ENCODE assay signal across 14 mouse cellular contexts in the genomic region with DNA sequence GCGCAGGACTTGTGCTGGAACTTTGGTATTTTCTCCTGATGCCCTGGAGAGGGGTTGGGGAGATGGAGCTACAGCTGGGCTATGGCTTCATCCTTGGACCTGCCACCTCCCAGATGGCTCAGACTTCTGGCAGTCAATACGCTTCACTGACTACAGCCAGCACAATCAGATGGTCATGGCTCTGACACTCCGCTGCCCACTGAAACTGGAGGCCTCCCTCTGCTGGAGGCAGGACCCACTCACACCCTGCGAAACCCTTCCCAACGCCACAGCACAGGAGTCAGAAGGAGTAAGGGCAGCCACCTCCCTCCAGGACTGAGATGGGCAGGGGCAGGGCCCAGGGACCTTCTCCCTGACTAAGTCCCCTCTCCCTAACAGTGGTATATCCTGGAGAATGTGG. TPM values are rescaled to one million over a fixed set of nuclear protein-coding genes. Genes with fewer than 3 reads are reported as not detected.
DNase-seq lines count a peak whose midpoint lies in the region; ATAC-seq and TF ChIP-seq lines count a peak whose summit lies in the region.
"Had no signal": no experiment of that assay in that cellular context is flagged by ENCODE, and none has a peak within 500 bp of the region (broad histone marks: within the 10 kb centered on the region; RNA-seq: fewer than 3 reads in every experiment).

No protein-coding gene starts in this region.

- TF ChIP-seq EP300 in heart, adult 2 months (IDR thresholded peaks at IDR 0.05; ENCODE audit: insufficient read depth, low read depth, low read length) = no peak
- no peak for TF ChIP-seq EP300 in liver, embryonic 14.5 days (IDR thresholded peaks at IDR 0.05; ENCODE audit: low read depth)

- H3K9ac ChIP-seq in heart, adult 2 months (ENCODE audit: low read depth, low read length) = no peak overlapping the region
- no peak overlapping the region for H3K9ac ChIP-seq in liver, embryonic 14.5 days (replicated peaks)
- no peak overlapping the region for H3K9ac ChIP-seq in liver, embryonic 12.5 days
- no peak overlapping the region for H3K9ac ChIP-seq in hindbrain, postnatal 0 days (replicated peaks; ENCODE audit: low read length)
- H3K9ac ChIP-seq: liver, embryonic 15.5 days had no signal

- no peaks in the 10 kb centered on the region for H3K9me3 ChIP-seq in liver, embryonic 14.5 days (ENCODE audit: control insufficient read depth, low read length)
- no peaks in the 10 kb centered on the region for H3K9me3 ChIP-seq in liver, embryonic 12.5 days (replicated peaks)
- H3K9me3 ChIP-seq in hindbrain, postnatal 0 days (ENCODE audit: low read length) = no peaks in the 10 kb centered on the region
- H3K9me3 ChIP-seq: liver, embryonic 15.5 days had no signal

- no peak for DNase-seq in heart, adult 2 months
- no peak for DNase-seq in heart, adult 8-10 months (ENCODE audit: low spot score)
- DNase-seq in liver, embryonic 14.5 days (ENCODE audit: low read depth in 3 of 3, low spot score in 3 of 3) = no peak
- peak; percentile 52 for DNase-seq in Muller cell, postnatal 12 days (ENCODE audit: inconsistent ontology term)
- peak; percentile 79 for DNase-seq in hindbrain, postnatal 0 days (ENCODE audit: low spot score)
- no peak for DNase-seq in left cerebral cortex, postnatal 10 days (ENCODE audit: extremely low spot score in 1 of 2, low spot score in 2 of 2)
- DNase-seq: thymus, postnatal 36 days had no signal

- no peaks in the 10 kb centered on the region for H3K36me3 ChIP-seq in heart, adult 2 months (ENCODE audit: control insufficient read depth, insufficient read depth, low read length)
- no peaks in the 10 kb centered on the region for H3K36me3 ChIP-seq in liver, embryonic 14.5 days (replicated peaks; ENCODE audit: control insufficient read depth, insufficient read depth, low read depth)
- H3K36me3 ChIP-seq in liver, embryonic 12.5 days = no peaks in the 10 kb centered on the region
- no peaks in the 10 kb centered on the region for H3K36me3 ChIP-seq in hindbrain, postnatal 0 days (ENCODE audit: insufficient read depth, low read length)
- H3K36me3 ChIP-seq: liver, embryonic 15.5 days had no signal

- no peaks in the 10 kb centered on the region for H3K79me2 ChIP-seq in heart, adult 2 months (replicated peaks; ENCODE audit: control insufficient read depth, insufficient read depth, low read length)

- H3K4me3 ChIP-seq in heart, adult 2 months = no peak overlapping the region
- H3K4me3 ChIP-seq in liver, embryonic 14.5 days (ENCODE audit: insufficient read depth in 1 of 2, low read depth in 2 of 2, low read length in 2 of 2) = no peak overlapping the region
- no peak overlapping the region for H3K4me3 ChIP-seq in liver, embryonic 12.5 days
- no peak overlapping the region for H3K4me3 ChIP-seq in hindbrain, postnatal 0 days (ENCODE audit: low read length)
- H3K4me3 ChIP-seq: liver, embryonic 15.5 days had no signal

- H3K27me3 ChIP-seq in heart, adult 2 months (ENCODE audit: control insufficient read depth, insufficient read depth, low read length) = no peaks in the 10 kb centered on the region
- peaks cover 9% of the 10 kb centered on the region for H3K27me3 ChIP-seq in liver, embryonic 14.5 days (ENCODE audit: control insufficient read depth, insufficient read depth, low read length)
- H3K27me3 ChIP-seq in liver, embryonic 12.5 days (replicated peaks) = peaks cover 44% of the 10 kb centered on the region
- no peaks in the 10 kb centered on the region; the same call in 1 of the 2 replicates for H3K27me3 ChIP-seq in hindbrain, postnatal 0 days (ENCODE audit: insufficient read depth, low read length)

- intact Hi-C loops in heart, adult 2 months (cut with DNase I) = loop anchor here (5.0 kb wide), 1 partner anchor 133 kb away; no protein-coding TSS in a partner anchor
- intact Hi-C loops in left cerebral cortex, postnatal 10 days (cut with DNase I) = no loop called here

- WGBS in heart, adult 2 months = 43% methylated on average over 5 of the region's 5 CpGs
- WGBS in liver, embryonic 14.5 days (ENCODE audit: insufficient replicate concordance) = 58% methylated on average over 5 of the region's 5 CpGs
- WGBS in liver, embryonic 12.5 days (ENCODE audit: insufficient replicate concordance) = 51% methylated on average over 5 of the region's 5 CpGs
- 45% methylated on average over 5 of the region's 5 CpGs for WGBS in hindbrain, postnatal 0 days

- no peak for ATAC-seq in liver, embryonic 14.5 days (ENCODE audit: insufficient read depth)
- ATAC-seq in liver, embryonic 12.5 days = no peak
- ATAC-seq in hindbrain, postnatal 0 days = peak; percentile 66
- ATAC-seq in inflammation-experienced regulatory T-cells, adult 6 months = no peak
- ATAC-seq: CD4-positive, CD25-positive, alpha-beta regulatory T cell, adult 4 months had no signal

- H3K4me2 ChIP-seq in liver, embryonic 14.5 days (ENCODE audit: low read depth) = no peak overlapping the region
- H3K4me2 ChIP-seq in liver, embryonic 12.5 days = no peak overlapping the region
- H3K4me2 ChIP-seq in hindbrain, postnatal 0 days (ENCODE audit: low read depth, low read length) = no peak overlapping the region
- H3K4me2 ChIP-seq: heart, embryonic 11.5 days; liver, embryonic 15.5 days had no signal

- no peak overlapping the region for H3K27ac ChIP-seq in heart, adult 2 months
- no peak overlapping the region for H3K27ac ChIP-seq in liver, embryonic 14.5 days
- H3K27ac ChIP-seq in liver, embryonic 12.5 days = no peak overlapping the region
- no peak overlapping the region for H3K27ac ChIP-seq in hindbrain, postnatal 0 days
- H3K27ac ChIP-seq: liver, embryonic 15.5 days had no signal

- H3K4me1 ChIP-seq in heart, adult 2 months (ENCODE audit: control insufficient read depth, insufficient read depth, low read length) = peaks cover 3% of the 10 kb centered on the region; the same call in 1 of the 2 replicates
- H3K4me1 ChIP-seq in liver, embryonic 14.5 days (replicated peaks; ENCODE audit: control insufficient read depth in 2 of 2, insufficient read depth in 2 of 2, low read length in 1 of 2) = 0 out of 4 replicates have a peak, but pooled peaks cover 0 to 2% of the 10 kb centered on the region in 2 experiments
- peaks cover 13% of the 10 kb centered on the region for H3K4me1 ChIP-seq in liver, embryonic 12.5 days
- H3K4me1 ChIP-seq in hindbrain, postnatal 0 days (ENCODE audit: insufficient read depth, low read length) = peaks cover 9% of the 10 kb centered on the region; the same call in 1 of the 2 replicates

- no peak for TF ChIP-seq POLR2A in heart, adult 2 months (IDR thresholded peaks at IDR 0.05; ENCODE audit: insufficient read depth, low read depth, low read length)

- TF ChIP-seq CTCF in heart, adult 2 months (IDR thresholded peaks at IDR 0.05) = peak; percentile 7; the same call in 1 of the 2 replicates
- peak; percentile 54 for TF ChIP-seq CTCF in liver, embryonic 14.5 days (IDR thresholded peaks at IDR 0.05; ENCODE audit: low read depth)
- TF ChIP-seq CTCF in hindbrain, postnatal 0 days (IDR thresholded peaks at IDR 0.05; ENCODE audit: low read depth) = peak; percentile 80

RNA-seq across cellular contexts. Expression of gene Il17rc, which starts 5.6 kb away (rescaled TPM):
- 1 to 10 TPM; 6.5 to 7.5 TPM for total RNA-seq in heart, adult 2 months (2021)
- polyA plus RNA-seq in heart, adult 2 months (2012; rRNA removed) = 12.1 and 13.6 TPM in 2 replicates
- 1 to 10 TPM; 5.6 to 9.9 (median 7.5) TPM for total RNA-seq in heart, adult 8-10 months (2022)
- polyA plus RNA-seq in liver, embryonic 14.5 days (2012; rRNA removed) = 3.4 and 4.3 TPM in 2 replicates
- polyA plus RNA-seq in liver, embryonic 14.5 days (2014; fragmentation: Nextera tagmentation; extraction: Ambion mirVana) = 3.4 and 5.6 TPM in 2 replicates
- 4.7 and 5.1 TPM in 2 replicates for polyA plus RNA-seq in liver, embryonic 12.5 days (2016; fragmentation: Nextera tagmentation; extraction: Ambion mirVana)
- 7.3 and 9.0 TPM in 2 replicates for total RNA-seq in hindbrain, postnatal 0 days (2014; rRNA removed)
- 5.2 and 7.0 TPM in 2 replicates for polyA plus RNA-seq in hindbrain, postnatal 0 days (2015; fragmentation: Nextera tagmentation; extraction: Ambion mirVana)
- 1 to 10 TPM; 2.5 to 3.2 TPM for total RNA-seq in left cerebral cortex, postnatal 10 days (2021)
- polyA plus RNA-seq in inflammation-experienced regulatory T-cells, adult 6 months (2017; shearing (Covaris generic)) = under 1 TPM in 2 of 3 experiments, not detected in 1; 0.32 to 0.47 TPM
- polyA plus RNA-seq: CD4-positive, CD25-positive, alpha-beta regulatory T cell, adult 4 months had no signal

RNA-seq across cellular contexts. Expression of gene Il17re, which starts 7.3 kb away (rescaled TPM):
- total RNA-seq in heart, adult 2 months (2021) = 1 to 10 TPM in 1 of 2 experiments, under 1 TPM in 1; 0.55 to 1.1 TPM
- 1.2 and 1.9 TPM in 2 replicates for polyA plus RNA-seq in heart, adult 2 months (2012; rRNA removed)
- total RNA-seq in heart, adult 8-10 months (2022) = 1 to 10 TPM in 2 of 4 experiments, under 1 TPM in 2; 0.60 to 2.0 (median 1.1) TPM
- polyA plus RNA-seq in liver, embryonic 14.5 days (2012; rRNA removed) = 0.11 and 0.24 TPM in 2 replicates
- 0.08 TPM in 1 of 2 replicates, not detected in the other for polyA plus RNA-seq in liver, embryonic 14.5 days (2014; fragmentation: Nextera tagmentation; extraction: Ambion mirVana)
- 0.36 and 0.41 TPM in 2 replicates for polyA plus RNA-seq in liver, embryonic 12.5 days (2016; fragmentation: Nextera tagmentation; extraction: Ambion mirVana)
- 0.10 TPM in 1 of 2 replicates, not detected in the other for total RNA-seq in hindbrain, postnatal 0 days (2014; rRNA removed)
- polyA plus RNA-seq in hindbrain, postnatal 0 days (2015; fragmentation: Nextera tagmentation; extraction: Ambion mirVana) = 0.48 and 0.75 TPM in 2 replicates
- under 1 TPM; 0.55 to 0.66 TPM for total RNA-seq in left cerebral cortex, postnatal 10 days (2021)
- 1 to 10 TPM in 2 of 3 experiments, under 1 TPM in 1; 0.69 to 8.2 (median 1.9) TPM for polyA plus RNA-seq in inflammation-experienced regulatory T-cells, adult 6 months (2017; shearing (Covaris generic))

RNA-seq across cellular contexts. Expression of gene Creld1, which starts 17.5 kb away (rescaled TPM):
- 10 to 100 TPM; 53.0 to 56.7 TPM for total RNA-seq in heart, adult 2 months (2021)
- 32.4 and 41.4 TPM in 2 replicates for polyA plus RNA-seq in heart, adult 2 months (2012; rRNA removed)
- 10 to 100 TPM; 53.9 to 63.4 (median 59.2) TPM for total RNA-seq in heart, adult 8-10 months (2022)
- 2.7 and 3.1 TPM in 2 replicates for polyA plus RNA-seq in liver, embryonic 14.5 days (2012; rRNA removed)
- 3.9 and 5.1 TPM in 2 replicates for polyA plus RNA-seq in liver, embryonic 14.5 days (2014; fragmentation: Nextera tagmentation; extraction: Ambion mirVana)
- polyA plus RNA-seq in liver, embryonic 12.5 days (2016; fragmentation: Nextera tagmentation; extraction: Ambion mirVana) = 9.6 and 10.9 TPM in 2 replicates
- total RNA-seq in hindbrain, postnatal 0 days (2014; rRNA removed) = 41.6 and 51.1 TPM in 2 replicates
- polyA plus RNA-seq in hindbrain, postnatal 0 days (2015; fragmentation: Nextera tagmentation; extraction: Ambion mirVana) = 60.2 and 65.0 TPM in 2 replicates
- total RNA-seq in left cerebral cortex, postnatal 10 days (2021) = 10 to 100 TPM; 87.4 to 88.4 TPM
- 1 to 10 TPM; 6.1 to 9.2 (median 8.1) TPM for polyA plus RNA-seq in inflammation-experienced regulatory T-cells, adult 6 months (2017; shearing (Covaris generic))

RNA-seq across cellular contexts. Expression of gene Jagn1, which starts 23.2 kb away (rescaled TPM):
- 10 to 100 TPM; 21.1 to 22.5 TPM for total RNA-seq in heart, adult 2 months (2021)
- polyA plus RNA-seq in heart, adult 2 months (2012; rRNA removed) = 43.3 and 57.2 TPM in 2 replicates
- 10 to 100 TPM; 21.0 to 21.4 (median 21.1) TPM for total RNA-seq in heart, adult 8-10 months (2022)
- 23.1 and 24.3 TPM in 2 replicates for polyA plus RNA-seq in liver, embryonic 14.5 days (2012; rRNA removed)
- polyA plus RNA-seq in liver, embryonic 14.5 days (2014; fragmentation: Nextera tagmentation; extraction: Ambion mirVana) = 27.0 and 31.7 TPM in 2 replicates
- 56.0 and 57.1 TPM in 2 replicates for polyA plus RNA-seq in liver, embryonic 12.5 days (2016; fragmentation: Nextera tagmentation; extraction: Ambion mirVana)
- 48.6 and 57.9 TPM in 2 replicates for total RNA-seq in hindbrain, postnatal 0 days (2014; rRNA removed)
- polyA plus RNA-seq in hindbrain, postnatal 0 days (2015; fragmentation: Nextera tagmentation; extraction: Ambion mirVana) = 80.2 and 82.3 TPM in 2 replicates
- total RNA-seq in left cerebral cortex, postnatal 10 days (2021) = 10 to 100 TPM; 42.7 to 44.8 TPM
- polyA plus RNA-seq in inflammation-experienced regulatory T-cells, adult 6 months (2017; shearing (Covaris generic)) = 10 to 100 TPM; 50.3 to 60.1 (median 56.3) TPM

RNA-seq across cellular contexts. Expression of gene Cidec, which starts 30.0 kb away (rescaled TPM):
- total RNA-seq in heart, adult 2 months (2021) = 10 to 100 TPM in 1 of 2 experiments, 1 to 10 TPM in 1; 7.8 to 10.6 TPM
- 36.8 and 77.7 TPM in 2 replicates for polyA plus RNA-seq in heart, adult 2 months (2012; rRNA removed)
- total RNA-seq in heart, adult 8-10 months (2022) = 1 to 10 TPM; 3.1 to 5.7 (median 4.6) TPM
- 0.02 TPM in 2 replicates for polyA plus RNA-seq in liver, embryonic 14.5 days (2012; rRNA removed)
- polyA plus RNA-seq in liver, embryonic 14.5 days (2014; fragmentation: Nextera tagmentation; extraction: Ambion mirVana) = 0.13 TPM in 1 of 2 replicates, not detected in the other
- not detected in 2 replicates for polyA plus RNA-seq in liver, embryonic 12.5 days (2016; fragmentation: Nextera tagmentation; extraction: Ambion mirVana)
- total RNA-seq in hindbrain, postnatal 0 days (2014; rRNA removed) = not detected in 2 replicates
- polyA plus RNA-seq in hindbrain, postnatal 0 days (2015; fragmentation: Nextera tagmentation; extraction: Ambion mirVana) = not detected in 2 replicates
- not detected for total RNA-seq in left cerebral cortex, postnatal 10 days (2021)
- not detected for polyA plus RNA-seq in inflammation-experienced regulatory T-cells, adult 6 months (2017; shearing (Covaris generic))
- total RNA-seq: common myeloid progenitor, adult 5-6 weeks; layer of hippocampus, postnatal 25 days had no signal
- polyA plus RNA-seq: CD4-positive, CD25-positive, alpha-beta regulatory T cell, adult 4 months; heart, embryonic 11.5 days; liver, embryonic 15.5 days had no signal

Comparison
In these comparisons a context has a peak if more than half of its experiments do, and no peak if none do; other contexts are left out.
1. DNase-seq: peak in Muller cell, postnatal 12 days (single experiment) and hindbrain, postnatal 0 days (single experiment); none in heart, adult 2 months (0 of 2), heart, adult 8-10 months (single experiment), liver, embryonic 14.5 days (0 of 3) and left cerebral cortex, postnatal 10 days (0 of 2).
2. CTCF ChIP-seq: peak in every context shown above with its lines; median percentile 80 in hindbrain, postnatal 0 days; 54 in liver, embryonic 14.5 days; 7 in heart, adult 2 months.